Mouse (Mus musculus) forebrain, embryonic 15.5 days (tissue): ENCODE measurements around the gene Senp7. TPM values are rescaled to one million over a fixed set of nuclear protein-coding genes. Genes with fewer than 3 reads are reported as not detected.
A peak's percentile ranks its signal among the peaks of the same experiment; 100 is the strongest.
"Not testable (repeated sequence)": the region's sequence is repeated elsewhere in the genome, so short reads cannot be mapped to it uniquely, and the experiment has no call there.

ENCODE experiments used
- ATAC-seq: fragments of 200-750 bp; cut with Nextera tagmentation; replicated peaks from 2 replicates; pipeline ENCODE4 v1.8.0; 2017; ENCODE audit warnings: mild to moderate bottlenecking, moderate TSS enrichment, moderate library complexity
- H3K27ac ChIP-seq: fragments of 300-500 bp; sonication (generic); replicated peaks from 2 replicates; pipeline ENCODE4 v1.5.1; 2015; ENCODE audit warnings: mild to moderate bottlenecking, inconsistent platforms
- H3K27me3 ChIP-seq: fragments of 300-500 bp; sonication (generic); 2 replicates; pipeline ENCODE4 v1.6.1; 2015; ENCODE audit warnings: inconsistent platforms
- H3K36me3 ChIP-seq: fragments of 300-500 bp; sonication (generic); 2 replicates; pipeline ENCODE4 v1.6.1; 2015; ENCODE audit warnings: mild to moderate bottlenecking, inconsistent platforms
- H3K4me1 ChIP-seq: fragments of 300-500 bp; sonication (generic); 2 replicates; pipeline ENCODE4 v1.6.1; 2015; ENCODE audit warnings: inconsistent platforms
- H3K4me2 ChIP-seq: fragments of 300-500 bp; sonication (generic); replicated peaks from 2 replicates; pipeline ENCODE4 v1.6.1; 2015; ENCODE audit warnings: mild to moderate bottlenecking, inconsistent platforms
- H3K4me3 ChIP-seq: fragments of 300-500 bp; sonication (generic); 2 replicates; pipeline ENCODE4 v1.5.1; 2015; ENCODE audit warnings: mild to moderate bottlenecking, inconsistent platforms
- H3K9ac ChIP-seq: fragments of 300-500 bp; sonication (generic); replicated peaks from 2 replicates; pipeline ENCODE4 v1.6.1; 2015; ENCODE audit warnings: mild to moderate bottlenecking, inconsistent platforms
- H3K9me3 ChIP-seq: fragments of 300-500 bp; sonication (generic); 2 replicates; pipeline ENCODE4 v1.6.1; 2016; ENCODE audit warnings: inconsistent platforms
- WGBS: fragments of 180-500 bp; shearing (Covaris S2); methylation state at CpG from one replicate; pipeline ENCODE4 v1.1.7; 2015; ENCODE audit warnings: mixed read lengths; 5-methylcytosine and 5-hydroxymethylcytosine counted together
- polyA plus RNA-seq: library from polyadenylated mRNA; unstranded; fragments of >200 nt; fragmentation: Nextera tagmentation; extraction: Ambion mirVana; gene quantifications from 2 replicates; pipeline ENCODE4 v1.2.1, GENCODE M21; 2015

Gene Senp7
- polyA plus RNA-seq, result 57.7 and 58.4 TPM in 2 replicates

DNA sequence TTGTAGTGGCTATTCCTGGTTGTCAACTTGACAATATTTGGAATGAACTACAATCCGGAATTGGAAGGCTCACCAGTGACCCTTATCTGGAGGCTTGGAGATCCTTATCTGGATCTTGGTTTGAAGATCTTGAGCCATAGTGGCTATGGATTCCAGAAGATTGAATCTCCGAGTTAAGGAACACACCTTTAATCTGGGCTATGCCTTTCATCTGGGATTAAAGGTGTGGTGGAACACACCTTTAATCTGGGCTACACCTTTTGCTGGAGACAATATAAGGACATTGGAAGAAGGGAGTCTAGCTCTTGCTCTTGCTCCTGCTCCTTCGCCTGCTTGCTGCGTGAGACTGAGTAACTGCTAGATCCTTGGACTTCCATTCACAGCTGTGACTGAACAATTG, at the start of gene Senp7:
Gene Senp7, plus strand, starts transcription at position 301 of the 400 bp plus-strand sequence.
- not testable (repeated sequence) for ATAC-seq, H3K9ac ChIP-seq, H3K27me3 ChIP-seq, H3K27ac ChIP-seq, H3K4me1 ChIP-seq, H3K36me3 ChIP-seq, H3K9me3 ChIP-seq
- H3K4me2 ChIP-seq, result peak within 1 kb of the TSS; percentile 25
- 0 out of 2 replicates have a peak within 1 kb of the TSS, but pooled peaks have one; percentile 9 for H3K4me3 ChIP-seq
- no CpG with 5 or more reads among the region's 4 CpGs for WGBS

DNA sequence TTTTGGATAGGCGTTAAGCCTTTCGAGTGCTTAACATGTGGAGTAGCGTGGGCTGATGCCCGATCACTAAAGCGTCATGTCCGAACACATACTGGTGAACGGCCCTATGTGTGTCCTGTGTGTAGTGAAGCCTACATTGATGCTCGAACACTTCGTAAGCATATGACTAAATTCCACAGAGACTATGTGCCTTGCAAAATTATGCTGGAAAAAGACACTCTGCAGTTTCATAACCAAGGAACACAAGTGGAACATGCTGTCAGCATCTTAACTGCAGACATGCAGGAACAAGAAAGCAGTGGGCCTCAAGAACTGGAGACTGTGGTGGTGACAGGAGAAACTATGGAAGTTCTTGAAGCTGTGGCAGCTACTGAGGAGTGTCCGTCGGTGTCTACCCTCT, 41.3 kb upstream of the Senp7 start:
- Histone ChIP-seq H3K9ac (no peak overlapping the region), H3K4me3 (no peak overlapping the region), H3K36me3 (peaks cover 58% of the 10 kb centered on the region), H3K27ac (no peak overlapping the region), H3K27me3 (no peaks in the 10 kb centered on the region), H3K4me1 (no peaks in the 10 kb centered on the region), H3K9me3 (no peaks in the 10 kb centered on the region), H3K4me2 (no peak overlapping the region)
- no peak for ATAC-seq
- WGBS, result 98% methylated on average over 11 of the region's 11 CpGs

DNA sequence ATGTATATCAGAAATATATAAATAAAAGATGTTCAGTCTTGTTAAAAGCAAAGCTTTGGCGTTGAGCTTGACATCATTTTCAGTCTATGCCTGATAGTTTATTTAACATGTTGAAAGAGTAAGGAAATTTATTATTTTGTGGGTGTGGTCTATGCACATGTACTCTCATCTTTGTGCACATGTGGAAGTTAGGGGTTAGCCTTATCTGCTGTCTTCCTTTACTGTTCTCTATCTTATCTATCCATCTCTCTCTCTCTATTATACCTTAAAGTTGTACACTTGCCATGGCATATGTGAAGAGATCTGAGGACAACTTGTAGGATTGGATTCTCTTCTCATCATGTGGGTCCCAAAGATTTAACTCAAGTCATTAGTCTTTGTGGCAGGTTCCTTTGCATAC, 39.3 kb upstream of the Senp7 start:
- ATAC-seq, result no peak
- no peak overlapping the region for H3K4me3 ChIP-seq
- no peak overlapping the region for H3K4me2 ChIP-seq
- no peak overlapping the region for H3K27ac ChIP-seq
- H3K27me3 ChIP-seq, result no peaks in the 10 kb centered on the region
- H3K36me3 ChIP-seq, result peaks cover 49% of the 10 kb centered on the region
- H3K4me1 ChIP-seq, result no peaks in the 10 kb centered on the region
- H3K9me3 ChIP-seq, result no peaks in the 10 kb centered on the region
- H3K9ac ChIP-seq, result no peak overlapping the region
- WGBS, result 98% methylated on average over 1 of the region's 1 CpGs

GRCm38 (mm10) chr16:56012789-56013743, 35.1 kb upstream of the Senp7 start:
- Histone ChIP-seq H3K4me1 (no peaks in the 10 kb centered on the region), H3K4me2 (no peak overlapping the region), H3K27me3 (no peaks in the 10 kb centered on the region), H3K9me3 (no peaks in the 10 kb centered on the region), H3K4me3 (no peak overlapping the region), H3K36me3 (peaks cover 31% of the 10 kb centered on the region), H3K9ac (no peak overlapping the region), H3K27ac (no peak overlapping the region)
- 92% methylated on average over 10 of the region's 10 CpGs for WGBS
- ATAC-seq, result 0 out of 2 replicates have a peak, but pooled peaks have one; percentile 44

DNA sequence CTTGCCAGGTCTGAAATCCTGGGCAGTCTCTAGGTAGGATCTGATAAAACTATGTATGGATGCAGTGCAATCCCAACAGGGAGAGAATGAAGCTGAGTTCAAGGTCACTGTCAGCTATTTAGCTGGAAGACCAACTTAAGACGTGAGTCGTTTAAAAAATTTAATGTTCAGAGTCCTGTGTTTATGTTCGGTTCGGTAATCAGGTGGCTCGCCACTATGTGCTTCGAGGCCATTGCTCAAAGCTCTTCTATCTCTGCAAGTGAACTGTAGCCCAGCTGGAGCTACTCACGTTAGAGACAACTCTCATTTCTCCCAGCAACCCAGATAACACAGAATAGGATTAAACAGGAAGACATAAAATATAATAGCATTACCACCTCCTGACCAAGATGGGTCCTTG, 34.1 kb upstream of the Senp7 start:
- no peaks in the 10 kb centered on the region for H3K27me3 ChIP-seq
- ATAC-seq, result no peak
- H3K36me3 ChIP-seq, result peaks cover 39% of the 10 kb centered on the region
- no peak overlapping the region for H3K27ac ChIP-seq
- H3K4me1 ChIP-seq, result no peaks in the 10 kb centered on the region
- WGBS, result 91% methylated on average over 7 of the region's 7 CpGs
- no peak overlapping the region for H3K4me3 ChIP-seq
- no peak overlapping the region for H3K4me2 ChIP-seq
- H3K9me3 ChIP-seq, result no peaks in the 10 kb centered on the region
- no peak overlapping the region for H3K9ac ChIP-seq

GRCm38 (mm10) chr16:56019660-56020059, 28.5 kb upstream of the Senp7 start:
- H3K9ac ChIP-seq, result no peak overlapping the region
- no peaks in the 10 kb centered on the region for H3K9me3 ChIP-seq
- no peak overlapping the region for H3K27ac ChIP-seq
- ATAC-seq, result no peak
- peaks cover 52% of the 10 kb centered on the region for H3K36me3 ChIP-seq
- H3K4me3 ChIP-seq, result no peak overlapping the region
- H3K4me1 ChIP-seq, result 0 out of 2 replicates have a peak, but pooled peaks cover 2% of the 10 kb centered on the region
- H3K4me2 ChIP-seq, result no peak overlapping the region
- no peaks in the 10 kb centered on the region for H3K27me3 ChIP-seq
- 96% methylated on average over 7 of the region's 7 CpGs for WGBS

- peak overlapping the region; percentile 71 for H3K4me2 ChIP-seq
- H3K27me3 ChIP-seq, result no peaks in the 10 kb centered on the region
- ATAC-seq, result no peak
- no peaks in the 10 kb centered on the region for H3K9me3 ChIP-seq
- peak overlapping the region; percentile 75 for H3K9ac ChIP-seq
- H3K27ac ChIP-seq, result peak overlapping the region; percentile 88; the same call in 1 of the 2 replicates
- H3K4me3 ChIP-seq, result peak overlapping the region; percentile 63
- H3K36me3 ChIP-seq, result peaks cover 13% of the 10 kb centered on the region; the same call in 1 of the 2 replicates
- peaks cover 34% of the 10 kb centered on the region for H3K4me1 ChIP-seq
- WGBS, result 35% methylated on average over 12 of the region's 12 CpGs
Measured at GRCm38 (mm10) chr16:56027854-56028629, 20.1 kb upstream of the Senp7 start.

GRCm38 (mm10) chr16:56028722-56029551, 19.2 kb upstream of the Senp7 start:
- Histone ChIP-seq H3K4me3 (peak overlapping the region; percentile 63), H3K27ac (peak overlapping the region; percentile 88), H3K27me3 (no peaks in the 10 kb centered on the region), H3K36me3 (peaks cover 19% of the 10 kb centered on the region), H3K4me2 (peak overlapping the region; percentile 71), H3K9ac (peak overlapping the region; percentile 75), H3K9me3 (no peaks in the 10 kb centered on the region), H3K4me1 (peaks cover 34% of the 10 kb centered on the region)
- WGBS, result under 1% methylated on average over 62 of the region's 62 CpGs
- ATAC-seq, result peak; percentile 90

GRCm38 (mm10) chr16:56029661-56030082, 18.5 kb upstream of the Senp7 start, which contains the start of gene Pcnp:
TSS of gene Pcnp (minus strand) at chr16:56029739.
- Histone ChIP-seq H3K4me1 (peaks cover 32% of the 10 kb centered on the region), H3K27me3 (no peaks in the 10 kb centered on the region), H3K4me2 (peak within 1 kb of the TSS; percentile 71), H3K36me3 (peaks cover 22% of the 10 kb centered on the region), H3K9ac (peak within 1 kb of the TSS; percentile 75), H3K27ac (peak within 1 kb of the TSS; percentile 88), H3K9me3 (no peaks in the 10 kb centered on the region), H3K4me3 (peak within 1 kb of the TSS; percentile 63)
- WGBS, result under 1% methylated on average over 39 of the region's 39 CpGs
- peak; percentile 100 for ATAC-seq

DNA sequence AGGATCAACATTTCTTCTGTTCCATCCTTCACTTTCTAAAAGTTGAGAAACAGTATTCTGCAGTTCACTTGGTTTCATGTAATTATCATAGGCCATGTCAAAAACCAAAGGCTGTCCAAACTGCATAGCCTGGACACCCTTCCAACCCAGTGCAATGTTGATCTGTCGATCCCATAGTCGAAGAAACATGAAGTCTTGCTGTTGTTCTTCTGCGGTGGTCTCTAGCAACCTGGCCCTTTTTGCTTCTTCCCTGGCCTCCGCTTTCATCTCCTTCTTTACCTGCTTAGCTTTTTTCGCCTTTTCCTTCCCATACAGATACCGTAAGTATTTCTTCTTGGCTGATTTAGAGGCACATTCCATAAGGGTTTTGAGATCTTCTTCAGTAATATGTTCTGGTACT, 13.6 kb upstream of the Senp7 start:
- Histone ChIP-seq H3K4me3 (no peak overlapping the region), H3K9me3 (no peaks in the 10 kb centered on the region), H3K4me1 (peaks cover 31% of the 10 kb centered on the region), H3K9ac (no peak overlapping the region), H3K36me3 (peaks cover 22% of the 10 kb centered on the region), H3K27me3 (no peaks in the 10 kb centered on the region), H3K4me2 (no peak overlapping the region), H3K27ac (no peak overlapping the region)
- ATAC-seq, result no peak
- 97% methylated on average over 6 of the region's 6 CpGs for WGBS

DNA sequence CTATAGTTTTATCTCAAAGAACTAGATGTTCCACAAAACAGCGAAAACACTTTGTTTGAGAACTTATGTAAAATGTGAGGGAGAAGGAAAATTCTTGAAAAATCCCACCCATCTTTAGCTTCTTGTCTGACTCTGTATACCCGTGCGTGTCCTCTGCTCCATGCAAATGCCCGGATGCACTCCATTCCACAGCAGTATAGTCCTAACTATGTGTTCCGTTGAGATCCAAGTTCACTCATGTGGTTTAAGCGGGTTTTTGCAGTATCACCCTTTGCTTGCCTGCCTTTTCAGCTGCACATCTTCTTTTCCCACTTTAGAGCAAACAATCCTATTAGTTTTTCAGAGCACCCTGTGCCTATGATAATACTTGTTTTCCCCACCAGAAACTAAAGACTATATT, 11.6 kb upstream of the Senp7 start:
- Histone ChIP-seq H3K27ac (no peak overlapping the region), H3K4me2 (peak overlapping the region; percentile 55), H3K4me3 (peak overlapping the region; percentile 95), H3K4me1 (peaks cover 23% of the 10 kb centered on the region), H3K27me3 (no peaks in the 10 kb centered on the region), H3K9ac (peak overlapping the region; percentile 88), H3K36me3 (peaks cover 22% of the 10 kb centered on the region), H3K9me3 (no peaks in the 10 kb centered on the region)
- 69% methylated on average over 6 of the region's 6 CpGs for WGBS
- no peak for ATAC-seq
